Mouse (Mus musculus): ENCODE results near the gene Pptc7. TPM values are rescaled to one million over a fixed set of nuclear protein-coding genes. Genes with fewer than 3 reads are reported as not detected.
"Not testable (repeated sequence)": the region's sequence is repeated elsewhere in the genome, so short reads cannot be mapped to it uniquely, and the experiment has no call there.

Gene Pptc7
- polyA plus RNA-seq, 1 experiment from 2014 or later, result 8.8 TPM

GRCm38 (mm10) chr5:122305472-122305871, 21.3 kb downstream of the Pptc7 start:
- H3K4me3 ChIP-seq, result no peak overlapping the region
- no peak overlapping the region for H3K4me2 ChIP-seq (replicated peaks)
- no peak for ATAC-seq (ENCODE audit: low FRiP score, low read depth)
- WGBS, result 95% methylated on average over 7 of the region's 7 CpGs
- no peak overlapping the region for H3K9ac ChIP-seq
- no peak overlapping the region for H3K27ac ChIP-seq
- no peaks in the 10 kb centered on the region for H3K9me3 ChIP-seq
- H3K36me3 ChIP-seq, result peaks cover 16% of the 10 kb centered on the region
- peaks cover 33% of the 10 kb centered on the region for H3K4me1 ChIP-seq
- no peaks in the 10 kb centered on the region for H3K27me3 ChIP-seq

GRCm38 (mm10) chr5:122306536-122306935, 22.4 kb downstream of the Pptc7 start:
- 91% methylated on average over 3 of the region's 3 CpGs for WGBS
- Histone ChIP-seq H3K36me3 (peaks cover 24% of the 10 kb centered on the region), H3K9ac (no peak overlapping the region), H3K27ac (no peak overlapping the region), H3K4me2 (replicated peaks) (no peak overlapping the region), H3K4me3 (no peak overlapping the region), H3K27me3 (no peaks in the 10 kb centered on the region), H3K4me1 (peaks cover 32% of the 10 kb centered on the region), H3K9me3 (no peaks in the 10 kb centered on the region)
- no peak for ATAC-seq (ENCODE audit: low FRiP score, low read depth)

GRCm38 (mm10) chr5:122310699-122311098, 26.5 kb downstream of the Pptc7 start:
- ATAC-seq (ENCODE audit: low FRiP score, low read depth), result no peak
- H3K36me3 ChIP-seq, result peaks cover 64% of the 10 kb centered on the region

GRCm38 (mm10) chr5:122311692-122312091, 27.5 kb downstream of the Pptc7 start:
- H3K4me2 ChIP-seq (replicated peaks), result no peak overlapping the region
- H3K27me3 ChIP-seq, result no peaks in the 10 kb centered on the region
- H3K4me1 ChIP-seq, result peaks cover 9% of the 10 kb centered on the region
- 69% methylated on average over 7 of the region's 7 CpGs for WGBS
- H3K4me3 ChIP-seq, result no peak overlapping the region
- H3K9me3 ChIP-seq, result no peaks in the 10 kb centered on the region
- 0 out of 2 replicates have a peak overlapping the region, but pooled peaks have one; percentile 25 for H3K9ac ChIP-seq
- H3K36me3 ChIP-seq, result peaks cover 65% of the 10 kb centered on the region
- no peak overlapping the region for H3K27ac ChIP-seq
- no peak for ATAC-seq (ENCODE audit: low FRiP score, low read depth)

More at GRCm38 (mm10) chr5:122310699-122311098, 26.5 kb downstream of the Pptc7 start:
- Histone ChIP-seq H3K9ac (no peak overlapping the region), H3K4me2 (replicated peaks) (no peak overlapping the region), H3K4me1 (peaks cover 9% of the 10 kb centered on the region), H3K4me3 (no peak overlapping the region), H3K27me3 (no peaks in the 10 kb centered on the region), H3K27ac (no peak overlapping the region), H3K9me3 (no peaks in the 10 kb centered on the region)
- 90% methylated on average over 8 of the region's 8 CpGs for WGBS

- Histone ChIP-seq H3K36me3 (peaks cover 65% of the 10 kb centered on the region), H3K4me3 (no peak overlapping the region), H3K27ac (no peak overlapping the region), H3K9ac (no peak overlapping the region), H3K27me3 (no peaks in the 10 kb centered on the region), H3K9me3 (no peaks in the 10 kb centered on the region), H3K4me1 (peaks cover 9% of the 10 kb centered on the region), H3K4me2 (replicated peaks) (no peak overlapping the region)
- no peak for ATAC-seq (ENCODE audit: low FRiP score, low read depth)
- 97% methylated on average over 4 of the region's 4 CpGs for WGBS
Observed at GRCm38 (mm10) chr5:122312346-122312745, 28.2 kb downstream of the Pptc7 start.

- no peaks in the 10 kb centered on the region for H3K9me3 ChIP-seq
- H3K9ac ChIP-seq, result no peak overlapping the region
- H3K27me3 ChIP-seq, result no peaks in the 10 kb centered on the region
- 90% methylated on average over 17 of the region's 17 CpGs for WGBS
- H3K4me2 ChIP-seq (replicated peaks), result no peak overlapping the region
- H3K36me3 ChIP-seq, result peaks cover 65% of the 10 kb centered on the region
- H3K4me1 ChIP-seq, result peaks cover 14% of the 10 kb centered on the region
- H3K27ac ChIP-seq, result no peak overlapping the region
- ATAC-seq (ENCODE audit: low FRiP score, low read depth), result no peak
- no peak overlapping the region for H3K4me3 ChIP-seq
Observed at GRCm38 (mm10) chr5:122312942-122313684, 28.9 kb downstream of the Pptc7 start.

- H3K27ac ChIP-seq, result peak overlapping the region; percentile 33; the same call in 1 of the 2 replicates
- H3K9me3 ChIP-seq, result no peaks in the 10 kb centered on the region
- no peaks in the 10 kb centered on the region for H3K27me3 ChIP-seq
- H3K4me1 ChIP-seq, result peaks cover 34% of the 10 kb centered on the region
- peak; percentile 51; the same call in 1 of the 2 replicates for ATAC-seq (ENCODE audit: low FRiP score, low read depth)
- 0 out of 2 replicates have a peak overlapping the region, but pooled peaks have one; percentile 31 for H3K9ac ChIP-seq
- H3K4me2 ChIP-seq (replicated peaks), result no peak overlapping the region
- H3K4me3 ChIP-seq, result no peak overlapping the region
- peaks cover 58% of the 10 kb centered on the region for H3K36me3 ChIP-seq
- WGBS, result 68% methylated on average over 20 of the region's 20 CpGs
Observed at GRCm38 (mm10) chr5:122314966-122315667, 31.0 kb downstream of the Pptc7 start.

GRCm38 (mm10) chr5:122317329-122318045, 33.3 kb downstream of the Pptc7 start:
- 81% methylated on average over 11 of the region's 11 CpGs for whole genome bisulfite sequencing
- H3K9me3 ChIP-seq, result no peaks in the 10 kb centered on the region
- peaks cover 58% of the 10 kb centered on the region for H3K36me3 ChIP-seq

GRCm38 (mm10) chr5:122318100-122318499, 33.9 kb downstream of the Pptc7 start:
- H3K9ac ChIP-seq, result no peak overlapping the region

More at GRCm38 (mm10) chr5:122317329-122318045, 33.3 kb downstream of the Pptc7 start:
- Histone ChIP-seq H3K4me3 (no peak overlapping the region), H3K4me2 (replicated peaks) (no peak overlapping the region), H3K9ac (no peak overlapping the region), H3K27ac (no peak overlapping the region), H3K4me1 (peaks cover 40% of the 10 kb centered on the region), H3K27me3 (no peaks in the 10 kb centered on the region)
- no peak for ATAC-seq (ENCODE audit: low FRiP score, low read depth)

GRCm38 (mm10) chr5:122318976-122319375, 34.8 kb downstream of the Pptc7 start:
- Histone ChIP-seq H3K4me1 (peaks cover 40% of the 10 kb centered on the region), H3K36me3 (peaks cover 52% of the 10 kb centered on the region)
- H3K4me2 ChIP-seq (replicated peaks); H3K27ac ChIP-seq; H3K9me3 ChIP-seq; ATAC-seq (ENCODE audit: low FRiP score, low read depth); H3K9ac ChIP-seq; H3K4me3 ChIP-seq; H3K27me3 ChIP-seq: not testable (repeated sequence)
- WGBS, result 57% methylated on average over 3 of the region's 3 CpGs

More at GRCm38 (mm10) chr5:122318100-122318499, 33.9 kb downstream of the Pptc7 start:
- no peak overlapping the region for H3K4me2 ChIP-seq (replicated peaks)
- ATAC-seq (ENCODE audit: low FRiP score, low read depth), result no peak
- peaks cover 40% of the 10 kb centered on the region for H3K4me1 ChIP-seq
- no peak overlapping the region for H3K27ac ChIP-seq
- peaks cover 58% of the 10 kb centered on the region for H3K36me3 ChIP-seq
- H3K27me3 ChIP-seq, result no peaks in the 10 kb centered on the region
- H3K9me3 ChIP-seq, result no peaks in the 10 kb centered on the region
- 69% methylated on average over 3 of the region's 3 CpGs for WGBS
- H3K4me3 ChIP-seq, result no peak overlapping the region

GRCm38 (mm10) chr5:122319474-122320204, 35.5 kb downstream of the Pptc7 start:
- no peaks in the 10 kb centered on the region for H3K27me3 ChIP-seq
- H3K4me2 ChIP-seq (replicated peaks), result no peak overlapping the region
- 65% methylated on average over 14 of the region's 14 CpGs for WGBS
- peak overlapping the region; percentile 39; the same call in 1 of the 2 replicates for H3K27ac ChIP-seq
- peaks cover 54% of the 10 kb centered on the region for H3K36me3 ChIP-seq
- no peaks in the 10 kb centered on the region for H3K9me3 ChIP-seq
- no peak overlapping the region for H3K4me3 ChIP-seq
- 0 out of 2 replicates have a peak, but pooled peaks have one; percentile 37 for ATAC-seq (ENCODE audit: low FRiP score, low read depth)
- H3K4me1 ChIP-seq, result peaks cover 39% of the 10 kb centered on the region
- H3K9ac ChIP-seq, result no peak overlapping the region
